Mouse (Mus musculus) embryonic facial prominence, embryonic 11.5 days (tissue): ENCODE measurements around the gene Nol4l. TPM values are rescaled to one million over a fixed set of nuclear protein-coding genes. Genes with fewer than 3 reads are reported as not detected.

Experiments used
- ATAC-seq: fragments of 200-750 bp; cut with Nextera tagmentation; replicated peaks from 2 replicates; pipeline ENCODE4 v1.8.0; 2017; ENCODE audit warnings: low read depth; ENCODE audit not compliant: insufficient number of reproducible peaks, low FRiP score, low TSS enrichment
- DNase-seq: peaks from one replicate; pipeline ENCODE4 v3.0.0-alpha.2; 2015; ENCODE audit warnings: low spot score
- H3K27ac ChIP-seq: fragments of 300-500 bp; sonication (generic); replicated peaks from 2 replicates; pipeline ENCODE4 v1.5.1; 2014; ENCODE audit warnings: mild to moderate bottlenecking, low read depth, low read length, control low read depth
- H3K27me3 ChIP-seq: fragments of 300-500 bp; sonication (generic); 2 replicates; pipeline ENCODE4 v1.6.1; 2014; ENCODE audit warnings: mild to moderate bottlenecking, low read length, moderate library complexity, mixed read lengths; ENCODE audit not compliant: control insufficient read depth, insufficient read depth
- H3K36me3 ChIP-seq: fragments of 300-500 bp; sonication (generic); replicated peaks from 2 replicates; pipeline ENCODE4 v1.6.1; 2014; ENCODE audit warnings: low read depth, mild to moderate bottlenecking, low read length, moderate library complexity, mixed read lengths; ENCODE audit not compliant: control insufficient read depth, insufficient read depth
- H3K4me1 ChIP-seq: fragments of 300-500 bp; sonication (generic); 2 replicates; pipeline ENCODE4 v1.6.1; 2014; ENCODE audit warnings: low read length, mixed read lengths; ENCODE audit not compliant: control insufficient read depth, insufficient read depth
- H3K4me2 ChIP-seq: fragments of 300-500 bp; sonication (generic); 2 replicates; pipeline ENCODE4 v1.6.1; 2014; ENCODE audit warnings: low read depth, mild to moderate bottlenecking, control low read depth, low read length, moderate library complexity
- H3K4me3 ChIP-seq: fragments of 300-500 bp; sonication (generic); 2 replicates; pipeline ENCODE4 v1.5.1; 2014; ENCODE audit warnings: low read depth, low read length, control low read depth
- H3K9ac ChIP-seq: fragments of 300-500 bp; sonication (generic); replicated peaks from 2 replicates; pipeline ENCODE4 v1.6.1; 2014; ENCODE audit warnings: mild to moderate bottlenecking, control low read depth, low read length
- H3K9me3 ChIP-seq: fragments of 300-500 bp; sonication (generic); replicated peaks from 2 replicates; pipeline ENCODE4 v1.6.1; 2016; ENCODE audit warnings: mild to moderate bottlenecking, low read length, inconsistent platforms, mixed read lengths; ENCODE audit not compliant: control insufficient read depth
- WGBS: fragments of 180-500 bp; shearing (Covaris S2); extraction: QIAGEN DNeasy Blood & Tissue Kit; methylation state at CpG from one replicate; pipeline ENCODE4 v1.1.7; 2014; 5-methylcytosine and 5-hydroxymethylcytosine counted together
- polyA plus RNA-seq: library from polyadenylated mRNA; unstranded; fragments of >200 nt; fragmentation: Nextera tagmentation; extraction: Ambion mirVana; gene quantifications from 2 replicates; pipeline ENCODE4 v1.2.1, GENCODE M21; 2014

The Nol4l gene
- polyA plus RNA-seq, 1 experiment from 2014 or later = 17.6 TPM

GRCm38 (mm10) chr2:153469764-153470163 lies 60.0 kb downstream of the Nol4l start:
- Histone ChIP-seq H3K27me3 (no peaks in the 10 kb centered on the region), H3K27ac (no peak overlapping the region), H3K9me3 (no peaks in the 10 kb centered on the region), H3K36me3 (no peaks in the 10 kb centered on the region), H3K4me2 (no peak overlapping the region), H3K4me3 (no peak overlapping the region), H3K9ac (peak overlapping the region; percentile 27; the same call in 1 of the 2 replicates), H3K4me1 (peaks cover 11% of the 10 kb centered on the region)
- ATAC-seq (peak; percentile 55; the same call in 1 of the 2 replicates), DNase-seq (peak; percentile 34)
- WGBS = 40% methylated on average over 4 of the region's 4 CpGs

GRCm38 (mm10) chr2:153469317-153469716 lies 60.5 kb downstream of the Nol4l start:
- Histone ChIP-seq H3K27ac (no peak overlapping the region), H3K4me3 (no peak overlapping the region), H3K36me3 (no peaks in the 10 kb centered on the region), H3K27me3 (no peaks in the 10 kb centered on the region), H3K4me2 (no peak overlapping the region), H3K9me3 (no peaks in the 10 kb centered on the region), H3K9ac (no peak overlapping the region), H3K4me1 (peaks cover 11% of the 10 kb centered on the region)
- peak; percentile 53; the same call in 1 of the 2 replicates for ATAC-seq
- 30% methylated on average over 2 of the region's 2 CpGs for WGBS
- DNase-seq = no peak

GRCm38 (mm10) chr2:153467372-153467771 lies 62.4 kb downstream of the Nol4l start:
- DNase-seq = no peak
- Histone ChIP-seq H3K4me3 (no peak overlapping the region), H3K27me3 (no peaks in the 10 kb centered on the region), H3K4me2 (no peak overlapping the region), H3K9ac (no peak overlapping the region), H3K4me1 (peaks cover 11% of the 10 kb centered on the region), H3K36me3 (no peaks in the 10 kb centered on the region), H3K9me3 (no peaks in the 10 kb centered on the region), H3K27ac (no peak overlapping the region)
- no peak for ATAC-seq
- 84% methylated on average over 1 of the region's 1 CpGs for WGBS

GRCm38 (mm10) chr2:153463257-153463656 lies 66.5 kb downstream of the Nol4l start:
- 78% methylated on average over 3 of the region's 3 CpGs for WGBS
- Histone ChIP-seq H3K4me2 (no peak overlapping the region), H3K9me3 (no peaks in the 10 kb centered on the region), H3K27ac (no peak overlapping the region), H3K27me3 (no peaks in the 10 kb centered on the region), H3K36me3 (no peaks in the 10 kb centered on the region), H3K4me3 (no peak overlapping the region), H3K4me1 (no peaks in the 10 kb centered on the region), H3K9ac (no peak overlapping the region)
- DNase-seq (peak; percentile 39), ATAC-seq (no peak)

- no peaks in the 10 kb centered on the region for H3K36me3 ChIP-seq
- DNase-seq (no peak), ATAC-seq (no peak)
- no peaks in the 10 kb centered on the region for H3K9me3 ChIP-seq
- WGBS = 31% methylated on average over 3 of the region's 3 CpGs
- peak overlapping the region; percentile 30; the same call in 1 of the 2 replicates for H3K27ac ChIP-seq
- no peak overlapping the region for H3K4me2 ChIP-seq
- H3K27me3 ChIP-seq = no peaks in the 10 kb centered on the region
- no peak overlapping the region for H3K9ac ChIP-seq
- no peak overlapping the region for H3K4me3 ChIP-seq
- no peaks in the 10 kb centered on the region for H3K4me1 ChIP-seq
Observed at GRCm38 (mm10) chr2:153458022-153458441, 71.7 kb downstream of the Nol4l start.

- H3K27me3 ChIP-seq = no peaks in the 10 kb centered on the region
- 0 out of 2 replicates have a peak overlapping the region, but pooled peaks have one; percentile 30 for H3K27ac ChIP-seq
- H3K4me1 ChIP-seq = no peaks in the 10 kb centered on the region
- WGBS = 12% methylated on average over 4 of the region's 4 CpGs
- no peaks in the 10 kb centered on the region for H3K9me3 ChIP-seq
- DNase-seq (peak; percentile 67), ATAC-seq (peak; percentile 17; the same call in 1 of the 2 replicates)
- no peak overlapping the region for H3K4me2 ChIP-seq
- no peak overlapping the region for H3K4me3 ChIP-seq
- no peaks in the 10 kb centered on the region for H3K36me3 ChIP-seq
- no peak overlapping the region for H3K9ac ChIP-seq
Observed at GRCm38 (mm10) chr2:153457467-153457866, 72.3 kb downstream of the Nol4l start.

GRCm38 (mm10) chr2:153454841-153455506 lies 74.8 kb downstream of the Nol4l start:
- DNase-seq (no peak), ATAC-seq (no peak)
- H3K9me3 ChIP-seq = no peaks in the 10 kb centered on the region
- no peak overlapping the region for H3K4me3 ChIP-seq
- H3K4me2 ChIP-seq = no peak overlapping the region
- H3K36me3 ChIP-seq = no peaks in the 10 kb centered on the region
- H3K27me3 ChIP-seq = no peaks in the 10 kb centered on the region
- H3K9ac ChIP-seq = no peak overlapping the region
- no peaks in the 10 kb centered on the region for H3K4me1 ChIP-seq
- 55% methylated on average over 9 of the region's 9 CpGs for WGBS
- no peak overlapping the region for H3K27ac ChIP-seq

GRCm38 (mm10) chr2:153453961-153454759 lies 75.6 kb downstream of the Nol4l start:
- no peaks in the 10 kb centered on the region for H3K27me3 ChIP-seq
- H3K4me2 ChIP-seq = no peak overlapping the region
- H3K36me3 ChIP-seq = no peaks in the 10 kb centered on the region
- H3K9me3 ChIP-seq = no peaks in the 10 kb centered on the region
- H3K4me3 ChIP-seq = no peak overlapping the region
- H3K9ac ChIP-seq = no peak overlapping the region
- DNase-seq (no peak), ATAC-seq (no peak)
- H3K4me1 ChIP-seq = no peaks in the 10 kb centered on the region
- no peak overlapping the region for H3K27ac ChIP-seq
- 69% methylated on average over 12 of the region's 12 CpGs for WGBS
